Mouse (Mus musculus): ENCODE measurements around the gene Fut4.

Fut4 gene

GRCm38 (mm10) chr9:14752001-14752522, at the start of gene Fut4:
Gene Fut4 (minus strand): TSS chr9:14752393.
- no peak for DNase-seq (ENCODE audit: low read depth)

DNA sequence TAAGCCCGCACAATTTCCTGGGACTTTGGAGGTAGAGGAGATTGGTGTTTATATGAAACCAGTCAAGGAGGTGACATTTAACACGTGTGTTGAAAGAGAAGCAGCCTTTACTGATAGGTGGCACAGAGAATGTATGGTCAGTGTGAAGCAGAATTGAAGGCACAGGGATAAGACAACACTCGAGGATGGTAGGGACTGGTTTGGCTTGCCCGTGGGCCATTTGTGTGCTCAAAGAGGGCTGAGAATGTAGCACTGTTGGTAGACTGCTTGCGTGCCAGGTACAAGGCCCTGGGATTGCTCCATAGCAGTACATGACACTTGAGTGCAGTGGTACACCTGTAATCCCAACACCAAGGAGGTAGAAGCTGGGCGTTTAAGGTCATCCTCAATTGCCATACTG, 35.2 kb upstream of the Fut4 start:
- DNase-seq (ENCODE audit: low read depth) = no peak

GRCm38 (mm10) chr9:14784039-14785002, 32.1 kb upstream of the Fut4 start, which contains the start of the genes Mre11a and Ankrd49:
Gene Mre11a (plus strand): TSS chr9:14784654.
Gene Ankrd49 (minus strand): TSS chr9:14784856.
- peak; percentile 96 for DNase-seq (ENCODE audit: low read depth)

DNA sequence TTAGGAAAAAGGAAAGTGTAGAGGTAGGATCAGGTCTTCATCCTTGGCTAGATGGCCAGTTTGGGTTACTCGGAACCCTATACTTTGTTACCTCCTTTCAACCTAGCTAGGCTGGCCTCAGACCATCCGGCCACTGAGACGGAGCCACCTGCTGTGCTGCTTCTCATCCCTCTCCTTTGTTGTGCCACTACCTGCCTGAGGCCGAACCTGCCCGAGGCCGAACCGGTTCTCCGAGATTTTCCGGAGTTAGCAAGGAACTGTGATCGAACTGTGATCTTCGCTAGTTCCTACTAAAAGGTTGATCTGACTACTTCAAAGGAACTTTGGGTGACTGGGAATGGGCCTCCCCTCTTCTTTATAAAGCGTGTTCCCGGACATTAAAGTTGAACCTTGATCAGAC, 26.1 kb upstream of the Fut4 start:
- no peak for DNase-seq (ENCODE audit: low read depth)

GRCm38 (mm10) chr9:14773813-14774212, 21.6 kb upstream of the Fut4 start:
- DNase-seq (ENCODE audit: low read depth) = no peak

- DNase-seq (ENCODE audit: low read depth) = no peak
Observed at GRCm38 (mm10) chr9:14772074-14772473, 19.9 kb upstream of the Fut4 start.

GRCm38 (mm10) chr9:14770803-14771471, 18.7 kb upstream of the Fut4 start, which contains the start of gene 1700012B09Rik:
Gene 1700012B09Rik (minus strand): TSS chr9:14771030.
- DNase-seq (ENCODE audit: low read depth) = no peak

GRCm38 (mm10) chr9:14769811-14770210, 17.6 kb upstream of the Fut4 start:
- DNase-seq (ENCODE audit: low read depth) = no peak

DNA sequence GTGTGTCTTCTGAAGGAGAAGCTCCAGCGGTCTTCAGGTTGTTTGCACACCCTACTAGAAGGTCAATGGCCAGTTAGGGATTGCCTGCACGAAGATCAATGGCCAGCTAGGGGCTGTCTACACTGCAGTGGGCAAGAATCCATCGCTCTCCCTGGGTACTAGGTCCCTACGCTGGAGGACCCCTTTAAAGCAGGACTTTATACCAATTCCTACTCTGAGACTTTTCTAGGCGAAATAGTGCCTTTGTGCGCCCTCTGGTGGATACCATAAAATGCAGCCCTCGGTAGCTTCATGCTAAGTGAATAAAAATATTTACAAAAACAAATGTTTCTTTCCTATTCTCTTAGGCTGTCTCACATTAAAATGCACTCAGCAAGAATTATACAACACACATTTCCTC, 12.6 kb upstream of the Fut4 start:
- DNase-seq (ENCODE audit: low read depth) = no peak

DNA sequence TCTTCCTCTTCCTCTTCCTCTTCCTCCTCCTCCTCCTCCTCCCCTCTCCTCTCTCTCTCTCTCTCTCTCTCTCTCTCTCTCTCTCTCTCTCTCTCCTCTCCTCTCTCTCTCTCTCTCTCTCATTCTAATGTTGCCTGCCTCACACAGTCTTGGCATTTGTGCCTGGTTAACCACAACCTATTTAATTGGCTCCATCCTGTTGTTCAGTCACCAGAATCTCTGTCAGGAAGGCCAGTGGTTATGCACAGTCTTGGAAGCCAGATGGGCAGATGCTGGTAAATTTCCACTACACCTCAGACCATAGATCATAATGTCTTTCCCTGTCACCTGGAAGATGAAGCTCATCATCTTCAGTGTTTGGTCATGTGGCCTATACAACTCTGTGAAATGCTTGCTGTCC, 7.1 kb upstream of the Fut4 start:
- no peak for DNase-seq (ENCODE audit: low read depth)

DNA sequence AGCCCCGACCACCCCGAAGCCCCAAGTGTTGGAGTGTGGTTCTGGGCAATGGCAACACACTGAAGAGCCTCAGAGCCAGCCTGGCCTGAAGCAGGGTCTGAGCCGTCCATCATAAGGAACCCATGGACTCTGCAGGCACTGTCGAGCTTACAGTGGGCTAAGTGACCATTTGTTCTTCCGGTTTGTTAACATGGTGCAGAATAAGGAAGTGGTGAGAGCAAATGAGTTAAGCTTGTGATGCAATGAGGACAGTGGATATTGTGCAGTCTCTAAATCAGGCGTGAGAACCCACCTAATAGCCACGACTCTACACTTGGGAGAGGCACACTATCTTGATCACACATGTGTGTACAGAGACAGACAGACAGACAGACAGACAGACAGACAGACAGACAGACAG, 6.4 kb upstream of the Fut4 start:
- DNase-seq (ENCODE audit: low read depth) = no peak

- no peak for DNase-seq (ENCODE audit: low read depth)
Observed at GRCm38 (mm10) chr9:14754469-14754868, 2.3 kb upstream of the Fut4 start.

GRCm38 (mm10) chr9:14753947-14754346, 1.8 kb upstream of the Fut4 start:
- DNase-seq (ENCODE audit: low read depth) = no peak

GRCm38 (mm10) chr9:14751503-14752000, 641 bp downstream of the Fut4 start:
- DNase-seq (ENCODE audit: low read depth) = no peak

- no peak for DNase-seq (ENCODE audit: low read depth)
Observed at GRCm38 (mm10) chr9:14750901-14751502, 1.2 kb downstream of the Fut4 start.

DNA sequence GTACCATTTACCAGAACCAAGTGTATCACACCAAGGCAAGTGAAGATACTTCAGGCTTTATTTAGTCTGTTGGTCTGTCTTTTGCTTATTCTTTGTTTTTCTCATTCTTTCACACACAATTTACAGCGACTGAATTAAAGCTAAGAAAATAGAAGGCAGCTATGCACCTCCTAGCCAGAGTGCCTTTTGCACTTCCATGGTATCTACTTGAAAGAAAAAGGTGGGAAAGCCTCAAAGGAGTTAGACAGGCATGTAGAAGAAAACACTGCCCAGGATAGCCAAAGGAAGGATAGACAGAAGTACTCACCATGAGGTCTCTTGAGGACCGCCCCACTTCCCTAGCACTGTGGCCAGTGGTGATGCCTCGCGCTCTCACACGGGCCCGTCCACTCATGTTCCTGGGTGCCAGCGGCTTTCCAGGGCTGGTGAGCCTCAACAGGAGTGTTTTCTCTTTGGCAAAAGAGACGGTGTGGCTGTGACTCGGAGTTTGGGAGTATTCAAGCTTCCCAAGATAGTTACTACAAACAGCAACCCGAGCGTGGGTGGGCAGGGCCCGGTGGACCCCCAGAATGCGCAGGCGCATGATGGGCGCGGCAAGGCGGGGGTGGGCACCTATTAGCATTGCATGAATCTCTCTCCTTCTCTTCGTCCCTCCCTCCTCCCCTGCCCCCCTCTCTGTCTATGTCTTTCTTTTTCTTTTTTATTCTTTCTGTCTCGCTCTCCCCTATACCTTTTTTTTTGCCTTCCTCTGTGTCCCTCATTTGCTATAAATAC, 11.9 kb downstream of the Fut4 start, which contains the start of gene Piwil4:
Gene Piwil4 (minus strand): TSS at position 583 of the 774 bp plus-strand sequence.
- no peak for DNase-seq (ENCODE audit: low read depth)

GRCm38 (mm10) chr9:14739498-14740150, 12.6 kb downstream of the Fut4 start:
- no peak for DNase-seq (ENCODE audit: low read depth)

DNA sequence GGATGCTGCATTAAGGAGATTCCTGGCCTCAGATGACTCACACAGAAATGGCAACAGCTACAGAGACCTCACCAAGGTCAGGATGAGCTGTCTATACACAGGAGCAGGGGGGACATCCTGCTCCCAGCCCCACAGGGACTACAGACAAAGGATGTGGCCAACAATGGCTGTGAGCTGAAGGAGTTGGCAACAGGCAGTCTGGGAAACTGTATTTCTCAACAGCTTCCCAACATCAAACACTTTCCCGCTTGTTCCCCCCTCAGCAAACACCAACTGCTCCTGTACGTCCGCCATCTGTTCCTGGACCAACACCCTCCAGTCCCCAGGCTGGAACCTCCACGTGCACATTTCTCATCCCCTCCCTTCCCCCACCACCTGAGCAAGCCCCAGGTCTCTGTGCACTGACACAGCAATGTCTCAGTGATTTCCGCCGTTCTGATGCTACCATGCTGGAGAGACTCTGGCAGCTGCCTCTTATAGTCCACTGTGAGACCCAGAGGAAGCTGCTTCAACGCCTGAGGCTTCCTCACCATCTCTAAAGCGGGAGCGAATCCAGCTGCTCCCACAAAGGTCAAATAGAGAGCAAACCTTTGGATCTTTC, 21.2 kb downstream of the Fut4 start:
- no peak for DNase-seq (ENCODE audit: low read depth)

DNA sequence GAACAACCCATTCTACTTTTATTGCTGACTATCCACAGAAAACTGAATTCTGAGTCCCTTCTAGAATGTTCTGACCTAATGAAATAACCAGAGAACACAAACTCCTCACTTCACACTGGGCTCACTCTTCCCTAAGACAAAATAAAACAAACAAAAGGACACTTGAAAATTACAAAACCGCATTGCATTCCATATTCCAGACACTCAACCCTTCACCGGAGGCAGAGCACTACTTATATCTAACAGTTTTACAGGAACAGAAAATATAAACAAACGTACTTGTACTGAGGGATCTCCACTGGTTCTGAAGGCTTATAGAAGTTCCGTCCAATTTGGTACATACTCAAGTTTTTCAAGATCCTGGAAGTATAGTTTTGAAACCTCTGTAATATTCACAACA, 23.8 kb downstream of the Fut4 start:
- no peak for DNase-seq (ENCODE audit: low read depth)

GRCm38 (mm10) chr9:14726629-14727028, 25.6 kb downstream of the Fut4 start:
- DNase-seq (ENCODE audit: low read depth) = no peak

Measured in c-Kit-positive CD71-negative TER-119-negative erythroid progenitor cells, embryonic 14.5 days (primary cell).